Mouse (Mus musculus) forebrain, embryonic 14.5 days (tissue): Measurements from ENCODE around the gene Dlg2. TPM values are rescaled to one million over a fixed set of nuclear protein-coding genes. Genes with fewer than 3 reads are reported as not detected.

ENCODE experiments used
- ATAC-seq: fragments of 200-750 bp; cut with Nextera tagmentation; 2 replicates; pipeline ENCODE4 v1.8.0; 2017; ENCODE audit warnings: mild to moderate bottlenecking, moderate library complexity
- DNase-seq: peaks from one replicate; pipeline ENCODE4 v3.0.0-alpha.2; 2015; ENCODE audit warnings: low spot score
- H3K27ac ChIP-seq: fragments of 300-500 bp; sonication (generic); 2 replicates; pipeline ENCODE4 v1.5.1; 2014; ENCODE audit warnings: low read depth, mild to moderate bottlenecking, control low read depth, low read length, moderate library complexity
- H3K27me3 ChIP-seq: fragments of 300-500 bp; sonication (generic); replicated peaks from 2 replicates; pipeline ENCODE4 v1.6.1; 2014; ENCODE audit warnings: low read length, control low read depth, mixed read lengths; ENCODE audit not compliant: control insufficient read depth, insufficient read depth
- H3K36me3 ChIP-seq: fragments of 300-500 bp; sonication (generic); 2 replicates; pipeline ENCODE4 v1.6.1; 2014; ENCODE audit warnings: low read length, control low read depth; ENCODE audit not compliant: control insufficient read depth, insufficient read depth
- H3K4me1 ChIP-seq: fragments of 300-500 bp; sonication (generic); 2 replicates; pipeline ENCODE4 v1.6.1; 2014; ENCODE audit warnings: antibody characterized with exemption, low read length, control low read depth; ENCODE audit not compliant: control insufficient read depth, insufficient read depth
- H3K4me2 ChIP-seq: fragments of 300-500 bp; sonication (generic); 2 replicates; pipeline ENCODE4 v1.6.1; 2014; ENCODE audit warnings: mild to moderate bottlenecking, control low read depth, low read length
- H3K4me3 ChIP-seq: fragments of 300-500 bp; sonication (generic); 2 replicates; pipeline ENCODE4 v1.5.1; 2014; ENCODE audit warnings: low read depth, low read length, control low read depth
- H3K9ac ChIP-seq: fragments of 300-500 bp; sonication (generic); 2 replicates; pipeline ENCODE4 v1.6.1; 2014; ENCODE audit warnings: mild to moderate bottlenecking, low read length, control low read depth, moderate library complexity
- H3K9me3 ChIP-seq: fragments of 300-500 bp; sonication (generic); replicated peaks from 2 replicates; pipeline ENCODE4 v1.6.1; 2016; ENCODE audit warnings: low read length, control low read depth, mixed read lengths; ENCODE audit not compliant: control insufficient read depth
- WGBS: fragments of 180-500 bp; shearing (Covaris S2); extraction: QIAGEN DNeasy Blood & Tissue Kit; methylation state at CpG from one replicate; pipeline ENCODE4 v1.1.7; 2014; 5-methylcytosine and 5-hydroxymethylcytosine counted together
- polyA plus RNA-seq: library from polyadenylated mRNA; unstranded; fragments of >200 nt; fragmentation: Nextera tagmentation; extraction: Ambion mirVana; gene quantifications from 2 replicates; pipeline ENCODE4 v1.2.1, GENCODE M21; 2014

The Dlg2 gene
- 17.9 and 25.1 TPM in 2 replicates for polyA plus RNA-seq

DNA sequence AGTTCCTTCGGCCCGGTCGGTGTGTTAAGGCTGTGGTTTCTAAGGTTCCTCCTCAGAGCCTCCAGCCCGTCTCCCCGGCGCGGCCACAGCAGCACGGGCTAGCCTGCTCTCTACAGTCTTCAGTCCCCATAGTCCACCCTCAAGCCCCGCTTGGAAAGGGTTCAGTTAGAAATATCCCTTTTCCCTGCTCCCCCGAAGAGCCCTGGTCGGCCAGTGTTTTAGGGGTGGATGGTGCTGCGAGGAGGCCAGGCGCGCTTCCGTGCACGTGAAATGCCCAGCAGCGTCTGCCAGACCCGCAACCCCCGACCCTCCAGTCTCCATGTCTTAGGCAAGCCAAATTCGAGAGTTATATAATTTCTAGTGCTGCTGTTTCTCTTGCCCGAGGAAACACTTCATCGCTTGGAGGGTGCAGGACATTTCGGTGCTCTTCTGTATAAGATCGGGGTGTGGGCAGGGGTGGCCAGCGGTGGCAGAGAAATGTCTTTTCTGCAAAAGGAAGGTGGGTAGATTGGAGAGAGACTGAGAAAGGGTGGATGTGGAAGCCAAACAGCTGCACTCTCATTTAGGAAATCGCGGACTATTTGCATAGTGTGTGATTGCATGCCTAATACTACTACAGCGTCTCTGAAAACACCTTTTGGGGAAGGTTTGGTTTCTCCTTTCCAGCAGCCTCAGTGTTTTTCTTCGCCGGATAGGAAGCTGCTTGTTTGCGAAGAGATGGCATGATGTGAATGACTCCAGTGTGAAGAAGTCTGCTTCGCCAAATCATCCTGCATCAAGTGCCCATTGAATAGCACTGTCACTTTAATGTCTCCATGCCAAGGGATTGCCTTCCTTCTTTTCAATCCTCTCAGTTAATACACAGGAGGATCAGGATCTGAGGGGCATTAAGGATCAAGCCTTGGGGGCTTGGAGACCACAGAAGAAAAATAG is at the start of gene Dlg2:
TSS of gene Dlg2 (plus strand) at position 360 of the 933 bp plus-strand sequence.
- peak within 1 kb of the TSS; percentile 72 for H3K27ac ChIP-seq
- H3K9ac ChIP-seq = peak within 1 kb of the TSS; percentile 76
- no peaks in the 10 kb centered on the region for H3K9me3 ChIP-seq
- H3K4me3 ChIP-seq = peak within 1 kb of the TSS; percentile 65
- no peaks in the 10 kb centered on the region for H3K36me3 ChIP-seq
- WGBS = under 1% methylated on average over 32 of the region's 32 CpGs
- H3K4me1 ChIP-seq = peaks cover 10% of the 10 kb centered on the region
- H3K27me3 ChIP-seq = no peaks in the 10 kb centered on the region
- peak within 1 kb of the TSS; percentile 81 for H3K4me2 ChIP-seq
- ATAC-seq (no peak), DNase-seq (peak; percentile 32)

DNA sequence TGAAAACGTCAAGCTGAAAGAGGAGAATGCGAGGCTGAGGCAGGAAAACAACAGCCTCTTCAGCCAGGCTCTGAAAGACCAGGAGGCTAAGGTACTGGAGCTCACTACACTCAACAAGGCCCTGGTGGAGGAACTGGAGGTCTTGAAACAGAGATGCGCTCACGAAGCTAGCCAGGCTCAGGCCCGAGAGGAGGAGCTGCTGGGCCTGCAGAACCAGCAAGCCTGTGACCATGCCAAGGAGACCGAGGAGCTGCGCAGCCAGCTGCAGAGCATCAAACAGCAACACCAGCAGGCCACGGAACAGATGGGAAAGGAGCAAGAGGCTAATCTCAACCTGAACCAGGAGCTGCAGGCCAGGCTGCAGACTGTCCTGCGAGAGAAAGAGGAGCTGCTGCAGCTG is 49.5 kb upstream of the Dlg2 start:
- Histone ChIP-seq H3K9ac (0 out of 2 replicates have a peak overlapping the region, but pooled peaks have one; percentile 38), H3K4me2 (peak overlapping the region; percentile 50), H3K27me3 (no peaks in the 10 kb centered on the region), H3K4me3 (peak overlapping the region; percentile 30), H3K9me3 (no peaks in the 10 kb centered on the region), H3K27ac (no peak overlapping the region), H3K4me1 (no peaks in the 10 kb centered on the region), H3K36me3 (no peaks in the 10 kb centered on the region)
- 71% methylated on average over 9 of the region's 9 CpGs for WGBS
- no peak for DNase-seq
- no peak for ATAC-seq

DNA sequence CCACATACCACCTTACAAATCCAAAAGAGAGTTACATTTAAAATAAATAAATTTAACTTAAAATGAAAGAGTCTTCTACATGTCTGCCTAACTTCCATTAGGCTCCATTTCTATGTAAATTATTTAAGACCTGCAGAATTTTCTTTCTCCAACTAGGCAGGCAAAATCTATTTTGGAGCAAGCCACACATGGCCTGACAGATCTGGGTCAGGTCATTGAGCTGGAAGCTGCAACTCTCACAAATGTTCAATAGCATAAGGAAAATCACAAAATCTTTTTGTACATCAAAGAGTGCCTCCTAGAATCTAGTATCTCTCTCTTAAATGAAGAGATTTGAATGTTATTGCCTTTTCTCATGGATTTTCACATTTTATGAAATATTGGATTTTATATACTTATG is 44.3 kb upstream of the Dlg2 start:
- Histone ChIP-seq H3K27me3 (no peaks in the 10 kb centered on the region), H3K4me3 (no peak overlapping the region), H3K9me3 (no peaks in the 10 kb centered on the region), H3K36me3 (no peaks in the 10 kb centered on the region), H3K4me2 (no peak overlapping the region), H3K27ac (no peak overlapping the region), H3K9ac (no peak overlapping the region), H3K4me1 (no peaks in the 10 kb centered on the region)
- DNase-seq (no peak), ATAC-seq (no peak)

DNA sequence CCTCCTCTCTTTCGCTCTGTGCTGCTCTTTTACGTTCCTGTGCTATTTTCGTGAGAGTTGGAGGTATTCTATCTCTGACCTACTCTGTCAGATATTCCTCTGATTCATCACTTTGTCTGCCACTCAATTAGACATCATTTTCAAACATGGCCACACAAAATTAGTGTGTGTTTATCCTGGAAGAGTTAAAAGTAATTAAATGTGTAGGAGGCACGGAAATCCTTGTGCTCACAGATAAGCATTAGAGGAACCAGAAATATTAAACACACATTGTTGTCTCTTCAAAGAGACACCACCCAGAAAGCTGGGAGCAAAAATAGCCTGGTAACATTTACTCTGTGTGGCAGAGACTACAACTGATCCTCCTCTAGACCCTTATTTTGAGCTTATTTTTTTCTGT is 36.4 kb upstream of the Dlg2 start:
- 89% methylated on average over 4 of the region's 4 CpGs for WGBS
- no peak for DNase-seq
- H3K36me3 ChIP-seq = no peaks in the 10 kb centered on the region
- peaks cover 3% of the 10 kb centered on the region; the same call in 1 of the 2 replicates for H3K4me1 ChIP-seq
- no peak overlapping the region for H3K4me2 ChIP-seq
- no peaks in the 10 kb centered on the region for H3K27me3 ChIP-seq
- H3K27ac ChIP-seq = no peak overlapping the region
- no peak for ATAC-seq
- no peaks in the 10 kb centered on the region for H3K9me3 ChIP-seq
- H3K4me3 ChIP-seq = no peak overlapping the region
- no peak overlapping the region for H3K9ac ChIP-seq

DNA sequence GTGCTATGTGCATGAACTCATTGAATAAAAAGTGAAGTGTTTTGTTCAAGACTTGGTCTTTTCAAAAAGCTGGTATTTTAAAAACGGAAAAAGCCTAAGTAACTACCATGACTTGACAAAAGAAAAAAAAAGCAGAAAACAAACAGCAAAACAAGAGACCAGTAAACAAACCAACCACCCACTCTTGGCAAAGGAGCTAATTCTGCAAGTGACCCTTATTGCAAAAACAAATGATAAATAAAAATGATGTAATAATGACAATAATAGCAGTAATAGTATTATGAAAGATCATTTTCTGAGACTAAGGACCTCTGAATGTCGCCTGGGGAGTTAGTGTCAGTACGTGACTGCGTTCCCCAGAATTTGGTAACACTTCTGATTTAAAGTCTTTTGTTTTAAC is 34.4 kb upstream of the Dlg2 start:
- ATAC-seq (peak; percentile 21), DNase-seq (peak; percentile 58)
- WGBS = 3% methylated on average over 4 of the region's 4 CpGs
- Histone ChIP-seq H3K4me1 (peaks cover 9% of the 10 kb centered on the region), H3K36me3 (0 out of 2 replicates have a peak, but pooled peaks cover 1% of the 10 kb centered on the region), H3K4me3 (peak overlapping the region; percentile 99), H3K9me3 (no peaks in the 10 kb centered on the region), H3K27me3 (no peaks in the 10 kb centered on the region), H3K4me2 (peak overlapping the region; percentile 45), H3K27ac (peak overlapping the region; percentile 97), H3K9ac (peak overlapping the region; percentile 97)

DNA sequence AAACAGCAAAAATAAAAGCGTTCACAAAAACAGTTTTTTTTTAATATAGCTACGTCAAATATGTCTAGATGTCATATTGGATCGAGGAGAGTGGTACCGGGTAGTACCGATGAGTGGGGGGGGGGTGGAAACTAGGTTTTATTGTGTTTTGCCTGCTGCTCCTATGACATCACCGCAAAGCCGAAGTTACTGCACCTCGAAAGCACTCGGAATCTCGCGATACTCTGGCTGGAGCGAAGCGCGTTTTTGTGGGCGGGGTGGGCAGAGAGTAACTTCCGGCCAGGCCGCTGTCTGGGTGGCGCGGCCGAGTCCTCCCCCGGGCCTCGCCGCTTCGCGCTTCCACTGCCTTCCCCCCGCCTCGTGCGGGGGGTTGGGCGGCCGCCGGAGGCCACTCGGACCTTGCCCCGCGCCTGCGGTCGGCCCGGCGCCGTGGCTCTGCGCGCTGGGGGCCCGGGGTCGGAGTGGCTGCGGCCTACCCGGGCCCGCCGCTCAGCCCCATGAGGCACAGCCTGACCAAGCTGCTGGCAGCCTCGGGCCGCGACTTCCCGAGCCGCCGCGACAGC is 33.9 kb upstream of the Dlg2 start, which contains the start of gene Crebzf:
TSS of gene Crebzf (plus strand) at position 212 of the 563 bp plus-strand sequence.
- DNase-seq (peak; percentile 99), ATAC-seq (peak; percentile 97)
- under 1% methylated on average over 36 of the region's 54 CpGs for WGBS

DNA sequence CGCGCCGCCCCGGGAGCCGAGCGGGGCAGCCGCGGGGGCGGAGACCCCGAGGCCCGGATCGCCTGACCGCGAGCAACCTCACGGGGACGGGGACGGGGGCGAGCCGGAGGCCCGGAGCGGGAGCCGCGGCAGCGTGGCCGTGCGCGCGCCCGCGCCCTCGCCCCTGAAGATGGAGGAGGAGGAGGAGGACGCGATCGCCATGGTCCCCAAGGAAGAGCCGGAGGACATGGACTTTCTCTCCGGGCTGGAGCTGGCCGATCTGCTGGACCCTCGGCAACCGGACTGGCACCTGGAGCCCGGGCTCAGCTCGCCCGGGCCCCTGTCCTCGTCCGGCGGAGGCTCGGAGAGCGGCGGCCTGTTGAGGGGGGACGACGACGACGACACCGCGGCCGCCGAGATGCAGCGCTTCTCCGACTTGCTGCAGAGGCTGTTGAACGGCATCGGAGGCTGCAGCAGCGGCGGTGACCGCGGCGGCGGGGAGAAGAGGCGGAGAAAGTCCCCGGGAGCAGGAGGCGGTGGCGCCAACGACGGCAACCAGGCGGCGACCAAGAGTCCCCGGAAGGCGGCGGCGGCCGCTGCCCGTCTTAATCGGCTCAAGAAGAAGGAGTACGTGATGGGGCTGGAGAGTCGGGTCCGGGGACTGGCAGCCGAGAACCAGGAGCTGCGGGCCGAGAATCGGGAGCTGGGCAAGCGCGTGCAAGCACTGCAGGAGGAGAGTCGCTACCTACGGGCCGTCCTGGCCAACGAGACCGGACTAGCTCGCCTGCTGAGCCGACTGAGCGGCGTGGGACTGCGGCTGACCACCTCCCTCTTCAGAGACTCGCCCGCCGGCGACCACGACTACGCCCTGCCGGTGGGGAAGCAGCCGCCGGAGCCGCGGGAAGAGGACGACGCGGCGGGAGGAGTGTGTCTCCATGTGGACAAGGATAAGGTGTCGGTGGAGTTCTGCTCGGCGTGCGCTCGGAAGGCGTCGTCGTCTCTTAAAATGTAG is 33.1 kb upstream of the Dlg2 start:
- ATAC-seq (peak; percentile 67), DNase-seq (peak; percentile 58)
- Histone ChIP-seq H3K9me3 (no peaks in the 10 kb centered on the region), H3K27ac (peak overlapping the region; percentile 97), H3K4me3 (peak overlapping the region; percentile 99), H3K27me3 (no peaks in the 10 kb centered on the region), H3K36me3 (peaks cover 10% of the 10 kb centered on the region; the same call in 1 of the 2 replicates), H3K4me1 (peaks cover 9% of the 10 kb centered on the region), H3K4me2 (peak overlapping the region; percentile 98), H3K9ac (peak overlapping the region; percentile 97)
- under 1% methylated on average over 106 of the region's 123 CpGs for WGBS

More for the DNA sequence above, 33.9 kb upstream of the Dlg2 start, which contains the start of gene Crebzf:
- Histone ChIP-seq H3K4me3 (peak within 1 kb of the TSS; percentile 99), H3K4me1 (peaks cover 9% of the 10 kb centered on the region), H3K36me3 (peaks cover 6% of the 10 kb centered on the region; the same call in 1 of the 2 replicates), H3K27ac (peak within 1 kb of the TSS; percentile 97), H3K9me3 (no peaks in the 10 kb centered on the region), H3K4me2 (peak within 1 kb of the TSS; percentile 98), H3K27me3 (no peaks in the 10 kb centered on the region), H3K9ac (peak within 1 kb of the TSS; percentile 97)

DNA sequence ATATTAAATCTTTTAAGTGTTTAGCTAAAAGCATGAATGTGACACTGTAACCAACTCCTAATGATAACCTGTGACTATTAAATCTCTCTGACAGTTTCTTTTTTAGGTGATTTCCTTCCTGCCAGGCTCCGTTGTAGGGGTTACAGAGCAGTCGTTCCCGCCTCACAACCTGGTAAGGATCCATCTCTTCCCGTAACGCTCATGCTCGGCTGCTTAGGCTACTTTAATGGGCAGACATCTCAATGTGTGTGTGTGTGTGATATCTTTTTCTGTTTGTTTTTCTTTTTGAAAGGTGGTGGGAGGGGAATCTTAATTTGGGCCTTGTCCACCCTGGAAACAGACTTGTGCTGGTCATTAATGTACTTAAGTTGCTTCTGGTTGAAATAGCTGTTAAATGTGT is 32.3 kb upstream of the Dlg2 start:
- peaks cover 13% of the 10 kb centered on the region for H3K36me3 ChIP-seq
- ATAC-seq (no peak), DNase-seq (no peak)
- H3K4me1 ChIP-seq = peaks cover 9% of the 10 kb centered on the region
- H3K27me3 ChIP-seq = no peaks in the 10 kb centered on the region
- H3K4me2 ChIP-seq = peak overlapping the region; percentile 98
- H3K27ac ChIP-seq = no peak overlapping the region
- WGBS = under 1% methylated on average over 6 of the region's 6 CpGs
- H3K4me3 ChIP-seq = peak overlapping the region; percentile 99
- no peaks in the 10 kb centered on the region for H3K9me3 ChIP-seq
- peak overlapping the region; percentile 97 for H3K9ac ChIP-seq
